Comparison of ENCODE assay signal across 11 mouse cellular contexts in genomic region chr11:49631154-49631553, GRCm38 (mm10). TPM values are rescaled to one million over a fixed set of nuclear protein-coding genes. Genes with fewer than 3 reads are reported as not detected.
A peak's percentile ranks its signal among the peaks of the same experiment; 100 is the strongest.
DNase-seq lines count a peak whose midpoint lies in the region; ATAC-seq and TF ChIP-seq lines count a peak whose summit lies in the region.
"Had no signal": no experiment of that assay in that cellular context is flagged by ENCODE, and none has a peak within 500 bp of the region (broad histone marks: within the 10 kb centered on the region; RNA-seq: fewer than 3 reads in every experiment).

No protein-coding gene starts in this region.

- peak; percentile 87 for TF ChIP-seq RAD21 in CH12.LX (IDR thresholded peaks at IDR 0.05; ENCODE audit: low read depth, low read length)

- no peaks in the 10 kb centered on the region for H3K36me3 ChIP-seq in kidney, embryonic 14.5 days (ENCODE audit: control insufficient read depth, insufficient read depth, low read length)
- H3K36me3 ChIP-seq in kidney, embryonic 16.5 days (ENCODE audit: insufficient read depth, low read length) = no peaks in the 10 kb centered on the region
- no peaks in the 10 kb centered on the region for H3K36me3 ChIP-seq in CH12.LX (replicated peaks in 1 of 2; ENCODE audit: control insufficient read depth in 1 of 2, insufficient read depth in 1 of 2, low read length in 1 of 2)
- no peaks in the 10 kb centered on the region for H3K36me3 ChIP-seq in lung, embryonic 14.5 days (ENCODE audit: insufficient read depth)
- H3K36me3 ChIP-seq: liver, embryonic 13.5 days had no signal

- TF ChIP-seq CTCF in CH12.LX (conservative IDR thresholded peaks at IDR 0.05 in 1 of 2, IDR thresholded peaks at IDR 0.05 in 1 of 2; ENCODE audit: low read depth in 2 of 2, low read length in 2 of 2) = peak; percentile 37 to 90; a peak in 3 of 4 replicates
- peak; percentile 66 for TF ChIP-seq CTCF in lung, embryonic 14.5 days (IDR thresholded peaks at IDR 0.05; ENCODE audit: low read depth)

- TF ChIP-seq POLR2A in CH12.LX (IDR thresholded peaks at IDR 0.05; ENCODE audit: low read depth, low read length) = no peak

- no peaks in the 10 kb centered on the region for H3K9me3 ChIP-seq in kidney, embryonic 14.5 days (ENCODE audit: control insufficient read depth, low read length)
- no peaks in the 10 kb centered on the region for H3K9me3 ChIP-seq in kidney, embryonic 16.5 days (ENCODE audit: low read length)
- H3K9me3 ChIP-seq in CH12.LX (replicated peaks; ENCODE audit: low read length) = no peaks in the 10 kb centered on the region
- no peaks in the 10 kb centered on the region for H3K9me3 ChIP-seq in lung, embryonic 14.5 days (ENCODE audit: low read depth, low read length)
- H3K9me3 ChIP-seq: forebrain, embryonic 13.5 days; heart, embryonic 13.5 days; liver, embryonic 13.5 days had no signal

- DNase-seq in CH12.LX (ENCODE audit: extremely low read depth) = peak; percentile 55
- DNase-seq in Muller cell, postnatal 12 days (ENCODE audit: inconsistent ontology term) = peak; percentile 14
- DNase-seq in lung, embryonic 14.5 days = peak; percentile 50
- no peak for DNase-seq in frontal cortex, postnatal 14 days (ENCODE audit: low spot score in 2 of 2)
- DNase-seq in layer of hippocampus, postnatal 10 days (ENCODE audit: low spot score in 2 of 2) = no peak
- DNase-seq: liver, embryonic 13.5 days had no signal

- H3K4me2 ChIP-seq in kidney, embryonic 14.5 days (replicated peaks; ENCODE audit: low read depth, low read length) = no peak overlapping the region
- H3K4me2 ChIP-seq in kidney, embryonic 16.5 days (replicated peaks; ENCODE audit: low read depth, low read length) = no peak overlapping the region
- no peak overlapping the region for H3K4me2 ChIP-seq in CH12.LX (ENCODE audit: insufficient read depth, low read depth, poor library complexity, severe bottlenecking)
- no peak overlapping the region for H3K4me2 ChIP-seq in lung, embryonic 14.5 days
- H3K4me2 ChIP-seq: forebrain, embryonic 13.5 days; heart, embryonic 13.5 days; liver, embryonic 13.5 days had no signal

- H3K4me1 ChIP-seq in kidney, embryonic 14.5 days (ENCODE audit: control insufficient read depth, insufficient read depth, low read length) = no peaks in the 10 kb centered on the region
- H3K4me1 ChIP-seq in kidney, embryonic 16.5 days (ENCODE audit: insufficient read depth, low read length) = 0 out of 2 replicates have a peak, but pooled peaks cover 4% of the 10 kb centered on the region
- H3K4me1 ChIP-seq in CH12.LX (ENCODE audit: control insufficient read depth in 1 of 2, insufficient read depth in 2 of 2) = peaks cover 10 to 14% of the 10 kb centered on the region in 2 experiments
- H3K4me1 ChIP-seq in lung, embryonic 14.5 days (ENCODE audit: insufficient read depth) = no peaks in the 10 kb centered on the region

- dilution Hi-C loops in CH12.LX (cut with MboI; ENCODE audit: extremely low pct_ligation_motif_present, extremely low pct_unique_long_range_greater_than_20kb, low sequenced_read_pairs) = no loop called here

- peak; percentile 20; the same call in 1 of the 2 replicates for ATAC-seq in kidney, embryonic 14.5 days (ENCODE audit: low FRiP score, low TSS enrichment)
- ATAC-seq in kidney, embryonic 16.5 days (ENCODE audit: low FRiP score, low TSS enrichment) = no peak
- ATAC-seq in lung, embryonic 14.5 days (ENCODE audit: insufficient read depth) = no peak
- ATAC-seq: forebrain, embryonic 13.5 days had no signal

- H3K4me3 ChIP-seq in kidney, embryonic 14.5 days (ENCODE audit: low read length) = no peak overlapping the region
- H3K4me3 ChIP-seq in kidney, embryonic 16.5 days (ENCODE audit: low read length) = no peak overlapping the region
- no peak overlapping the region for H3K4me3 ChIP-seq in CH12.LX (replicated peaks in 1 of 3; ENCODE audit: low read depth in 2 of 3, low read length in 2 of 3, poor library complexity in 1 of 3)
- H3K4me3 ChIP-seq in lung, embryonic 14.5 days (ENCODE audit: low read depth, low read length) = no peak overlapping the region
- H3K4me3 ChIP-seq: forebrain, embryonic 13.5 days; heart, embryonic 13.5 days; liver, embryonic 13.5 days; myocyte had no signal

- no peaks in the 10 kb centered on the region for H3K79me2 ChIP-seq in CH12.LX (replicated peaks; ENCODE audit: control insufficient read depth, extremely low read depth, insufficient read depth, poor library complexity, severe bottlenecking)

- 24% methylated on average over 3 of the region's 3 CpGs for WGBS in kidney, embryonic 14.5 days
- 25% methylated on average over 3 of the region's 3 CpGs for WGBS in kidney, embryonic 16.5 days
- 37% methylated on average over 3 of the region's 3 CpGs for WGBS in lung, embryonic 14.5 days

- peaks cover 21% of the 10 kb centered on the region for H3K27me3 ChIP-seq in kidney, embryonic 14.5 days (ENCODE audit: control insufficient read depth, insufficient read depth, low read length)
- peaks cover 28% of the 10 kb centered on the region for H3K27me3 ChIP-seq in kidney, embryonic 16.5 days (ENCODE audit: insufficient read depth, low read length)
- H3K27me3 ChIP-seq in CH12.LX (replicated peaks) = peaks cover 78% of the 10 kb centered on the region
- peaks cover 29% of the 10 kb centered on the region for H3K27me3 ChIP-seq in lung, embryonic 14.5 days (ENCODE audit: insufficient read depth, low read length)

- in situ Hi-C loops in CH12.LX (cut with MboI; ENCODE audit: low pct_ligation_motif_present, low pct_unique_long_range_greater_than_20kb, low sequenced_read_pairs) = no loop called here

- H3K9ac ChIP-seq in kidney, embryonic 14.5 days (ENCODE audit: low read depth, low read length) = no peak overlapping the region
- H3K9ac ChIP-seq in kidney, embryonic 16.5 days (replicated peaks; ENCODE audit: low read length) = no peak overlapping the region
- H3K9ac ChIP-seq in CH12.LX (ENCODE audit: insufficient read depth, low read depth) = no peak overlapping the region
- no peak overlapping the region for H3K9ac ChIP-seq in lung, embryonic 14.5 days
- H3K9ac ChIP-seq: forebrain, embryonic 13.5 days; heart, embryonic 13.5 days; liver, embryonic 13.5 days had no signal

- no peak overlapping the region for H3K27ac ChIP-seq in kidney, embryonic 14.5 days (ENCODE audit: low read depth, low read length)
- no peak overlapping the region for H3K27ac ChIP-seq in kidney, embryonic 16.5 days (ENCODE audit: low read length)
- H3K27ac ChIP-seq in CH12.LX (ENCODE audit: insufficient read depth, low read depth) = no peak overlapping the region
- H3K27ac ChIP-seq in lung, embryonic 14.5 days (ENCODE audit: low read depth) = no peak overlapping the region
- H3K27ac ChIP-seq: forebrain, embryonic 13.5 days; liver, embryonic 13.5 days had no signal

- TF ChIP-seq EP300 in CH12.LX (IDR thresholded peaks at IDR 0.05; ENCODE audit: low read length) = no peak

TF ChIP-seq in CH12.LX, 34 proteins besides CTCF, POLR2A, EP300 and RAD21:
- peak; percentile 33; the same call in 1 of the 2 replicates for TF ChIP-seq NELFE (IDR thresholded peaks at IDR 0.05; ENCODE audit: low read depth, low read length)
- 0 out of 2 replicates have a peak, but pooled peaks have one; percentile 10 for TF ChIP-seq BHLHE40 (IDR thresholded peaks at IDR 0.05; ENCODE audit: low read depth, low read length)
- peak; percentile 66 for TF ChIP-seq SMC3 (IDR thresholded peaks at IDR 0.05; ENCODE audit: low read depth, low read length)
- no peak for TF ChIP-seq JUN (IDR thresholded peaks at IDR 0.05; ENCODE audit: insufficient read depth, low read depth, low read length)
- TF ChIP-seq UBTF (IDR thresholded peaks at IDR 0.05; ENCODE audit: low read depth, low read length) = no peak

RNA-seq across cellular contexts. Expression of gene Flt4, which starts 22.1 kb away (rescaled TPM):
- 6.5 and 10.6 TPM in 2 replicates for polyA plus RNA-seq in kidney, embryonic 14.5 days (2014; fragmentation: Nextera tagmentation; extraction: Ambion mirVana)
- polyA plus RNA-seq in kidney, embryonic 16.5 days (2015; fragmentation: Nextera tagmentation; extraction: Ambion mirVana) = 9.7 and 11.6 TPM in 2 replicates
- 0.08 and 0.17 TPM in 2 replicates for total RNA-seq in CH12.LX (2012; rRNA removed)
- total RNA-seq in CH12.LX (2014; rRNA removed) = not detected in 2 replicates
- 0.06 and 0.08 TPM in 2 replicates for polyA plus RNA-seq in CH12.LX (2012; ENCODE audit: insufficient read length, low read depth)
- 14.4 and 14.6 TPM in 2 replicates for polyA plus RNA-seq in lung, embryonic 14.5 days (2014; fragmentation: Nextera tagmentation; extraction: Ambion mirVana)
- total RNA-seq in layer of hippocampus, postnatal 10 days (2021) = 1 to 10 TPM; 3.9 to 4.4 TPM

RNA-seq across cellular contexts. Expression of gene Scgb3a1, which starts 32.3 kb away (rescaled TPM):
- polyA plus RNA-seq in kidney, embryonic 14.5 days (2014; fragmentation: Nextera tagmentation; extraction: Ambion mirVana) = not detected in 2 replicates
- not detected in 2 replicates for polyA plus RNA-seq in kidney, embryonic 16.5 days (2015; fragmentation: Nextera tagmentation; extraction: Ambion mirVana)
- total RNA-seq in CH12.LX (2012; rRNA removed) (not detected in 2 replicates), CH12.LX (2014; rRNA removed) (not detected in 2 replicates)
- polyA plus RNA-seq in CH12.LX (2012; ENCODE audit: insufficient read length, low read depth) = not detected in 2 replicates
- not detected in 2 replicates for polyA plus RNA-seq in lung, embryonic 14.5 days (2014; fragmentation: Nextera tagmentation; extraction: Ambion mirVana)
- total RNA-seq in layer of hippocampus, postnatal 10 days (2021) = under 1 TPM in 1 of 2 experiments, not detected in 1; 0.78 TPM
- polyA plus RNA-seq: forebrain, embryonic 13.5 days; liver, embryonic 13.5 days; myocyte had no signal

Comparison
In these comparisons a context has a peak if more than half of its experiments do, and no peak if none do; other contexts are left out.
1. DNase-seq: peak in CH12.LX (single experiment), Muller cell, postnatal 12 days (single experiment) and lung, embryonic 14.5 days (single experiment); none in frontal cortex, postnatal 14 days (0 of 2) and layer of hippocampus, postnatal 10 days (0 of 2).